Mouse (Mus musculus) C2C12 (cell line): ENCODE data around the gene Gmds.

Source experiments
- CTCF ChIP-seq: IDR thresholded peaks from one replicate; pipeline ENCODE4 v1.5.1; 2011; ENCODE audit not compliant: control insufficient read depth, insufficient read depth, insufficient read length
- USF1 ChIP-seq: IDR thresholded peaks from one replicate; pipeline ENCODE4 v1.6.1; 2011; ENCODE audit warnings: low read depth, mild to moderate bottlenecking, control low read depth, moderate library complexity

DNA sequence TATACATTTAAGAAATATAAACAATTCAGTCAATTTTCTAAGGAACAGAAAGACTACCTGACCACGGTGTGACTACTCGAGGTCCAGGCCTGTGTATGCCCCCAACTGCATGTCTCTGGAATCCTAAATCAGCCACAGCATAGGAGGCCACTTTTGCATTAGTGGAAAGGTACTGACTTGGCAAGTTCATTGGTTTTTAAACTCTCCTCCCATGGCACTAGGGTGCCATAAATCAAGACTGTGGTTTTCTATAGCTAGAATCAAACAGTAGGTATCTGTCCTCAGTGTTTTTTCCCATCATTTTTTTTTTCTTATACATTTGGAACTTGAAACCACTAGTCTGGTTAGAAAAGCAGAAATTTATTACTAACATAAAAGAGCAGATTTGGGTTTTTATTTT, 68.8 kb downstream of the Gmds start:
- TF ChIP-seq CTCF (no peak), USF1 (no peak)
